Mouse (Mus musculus) lung, postnatal 0 days (tissue): ENCODE measurements at regions not wholly inside any gene's neighbourhood (a gene's known extent, or its start where the extent isn't known, plus 50 kb on each side); places are given as distances from the start of the nearest gene placed in this dataset.

ENCODE experiments used
- ATAC-seq: fragments of 200-750 bp; cut with Nextera tagmentation; 2 replicates; pipeline ENCODE4 v1.8.0; 2017; ENCODE audit warnings: moderate library complexity
- DNase-seq: peaks from one replicate; pipeline ENCODE4 v3.0.0-alpha.2; 2016; ENCODE audit warnings: low spot score
- H3K27ac ChIP-seq: fragments of 300-500 bp; sonication (generic); 2 replicates; pipeline ENCODE4 v1.5.1; 2014; ENCODE audit warnings: antibody characterized with exemption, mild to moderate bottlenecking, low read length, mixed read lengths
- H3K27me3 ChIP-seq: fragments of 300-500 bp; sonication (generic); replicated peaks from 2 replicates; pipeline ENCODE4 v1.6.1; 2014; ENCODE audit warnings: low read length, mixed read lengths; ENCODE audit not compliant: insufficient read depth
- H3K36me3 ChIP-seq: fragments of 300-500 bp; sonication (generic); 2 replicates; pipeline ENCODE4 v1.6.1; 2014; ENCODE audit warnings: low read length, mixed read lengths; ENCODE audit not compliant: insufficient read depth
- H3K4me1 ChIP-seq: fragments of 300-500 bp; sonication (generic); 2 replicates; pipeline ENCODE4 v1.6.1; 2014; ENCODE audit warnings: antibody characterized with exemption, low read depth, low read length, mixed read lengths; ENCODE audit not compliant: insufficient read depth
- H3K4me2 ChIP-seq: fragments of 300-500 bp; sonication (generic); replicated peaks from 2 replicates; pipeline ENCODE4 v1.6.1; 2014; ENCODE audit warnings: low read depth, mild to moderate bottlenecking, low read length, moderate library complexity, mixed read lengths
- H3K4me3 ChIP-seq: fragments of 300-500 bp; sonication (generic); 2 replicates; pipeline ENCODE4 v1.5.1; 2014; ENCODE audit warnings: low read depth, low read length
- H3K9ac ChIP-seq: fragments of 300-500 bp; sonication (generic); replicated peaks from 2 replicates; pipeline ENCODE4 v1.6.1; 2014; ENCODE audit warnings: low read depth, mild to moderate bottlenecking
- H3K9me3 ChIP-seq: fragments of 300-500 bp; sonication (generic); 2 replicates; pipeline ENCODE4 v1.6.1; 2016; ENCODE audit warnings: low read length, mixed read lengths
- CTCF ChIP-seq: IDR thresholded peaks from 2 replicates; pipeline ENCODE4 v1.5.1; 2016; ENCODE audit warnings: antibody characterized with exemption, mild to moderate bottlenecking
- EP300 ChIP-seq: IDR thresholded peaks from 2 replicates; pipeline ENCODE4 v1.6.1; 2016; ENCODE audit warnings: antibody characterized with exemption, mild to moderate bottlenecking, control low read depth
- WGBS: fragments of 180-500 bp; shearing (Covaris S2); extraction: QIAGEN DNeasy Blood & Tissue Kit; methylation state at CpG from one replicate; pipeline ENCODE4 v1.1.7; 2014; 5-methylcytosine and 5-hydroxymethylcytosine counted together

DNA sequence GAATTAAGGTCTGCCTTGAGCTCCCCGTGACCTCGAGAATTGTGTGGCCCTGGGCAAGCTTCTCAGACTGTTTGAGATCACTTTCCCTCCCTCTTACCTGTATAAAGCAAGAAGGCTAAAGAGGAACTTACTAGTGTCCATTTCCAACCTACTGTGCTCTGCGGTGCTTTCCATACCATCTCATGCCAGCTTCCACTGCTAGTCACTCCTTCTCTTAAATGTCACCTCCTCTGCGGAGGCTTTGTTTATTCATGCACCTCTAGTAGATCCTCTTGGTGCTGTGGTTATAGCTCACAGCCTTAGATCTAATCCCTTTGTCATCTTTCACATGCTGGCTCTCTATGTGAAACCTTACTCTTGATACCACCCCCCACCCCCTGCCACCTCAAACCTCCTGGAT lies 2310.3 kb upstream of the Lrrc6 start:
- Histone ChIP-seq H3K27me3 (no peaks in the 10 kb centered on the region), H3K9me3 (no peaks in the 10 kb centered on the region), H3K36me3 (no peaks in the 10 kb centered on the region), H3K9ac (no peak overlapping the region), H3K27ac (no peak overlapping the region), H3K4me2 (no peak overlapping the region), H3K4me1 (no peaks in the 10 kb centered on the region), H3K4me3 (no peak overlapping the region)
- TF ChIP-seq EP300, result no peak
- no peak for TF ChIP-seq CTCF
- DNase-seq (no peak), ATAC-seq (no peak)
- WGBS, result 74% methylated on average over 4 of the region's 4 CpGs

DNA sequence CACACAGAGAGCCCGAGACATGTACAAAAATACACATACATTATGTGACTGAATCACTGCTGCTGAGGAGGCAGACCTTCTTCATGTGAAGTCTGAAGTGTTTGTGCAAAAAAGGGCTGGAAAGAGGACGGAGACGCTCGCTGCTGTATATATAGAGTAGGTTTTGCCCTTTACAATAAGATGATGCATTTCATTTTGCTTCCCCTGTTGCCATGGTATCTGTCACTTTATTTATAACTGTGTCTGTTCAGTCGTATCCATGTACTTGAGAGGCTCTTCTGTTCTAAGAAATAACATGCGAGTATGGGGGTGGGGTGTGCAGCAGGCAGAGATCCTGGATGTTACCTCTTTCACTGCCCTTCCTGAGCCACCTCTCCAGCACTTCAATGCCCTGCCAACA lies 2309.9 kb upstream of the Lrrc6 start:
- H3K27me3 ChIP-seq, result no peaks in the 10 kb centered on the region
- no peaks in the 10 kb centered on the region for H3K4me1 ChIP-seq
- no peak overlapping the region for H3K9ac ChIP-seq
- H3K9me3 ChIP-seq, result no peaks in the 10 kb centered on the region
- H3K4me2 ChIP-seq, result no peak overlapping the region
- 61% methylated on average over 6 of the region's 6 CpGs for WGBS
- no peak overlapping the region for H3K27ac ChIP-seq
- TF ChIP-seq CTCF, result no peak
- TF ChIP-seq EP300, result no peak
- DNase-seq (no peak), ATAC-seq (no peak)
- H3K4me3 ChIP-seq, result no peak overlapping the region
- H3K36me3 ChIP-seq, result no peaks in the 10 kb centered on the region

DNA sequence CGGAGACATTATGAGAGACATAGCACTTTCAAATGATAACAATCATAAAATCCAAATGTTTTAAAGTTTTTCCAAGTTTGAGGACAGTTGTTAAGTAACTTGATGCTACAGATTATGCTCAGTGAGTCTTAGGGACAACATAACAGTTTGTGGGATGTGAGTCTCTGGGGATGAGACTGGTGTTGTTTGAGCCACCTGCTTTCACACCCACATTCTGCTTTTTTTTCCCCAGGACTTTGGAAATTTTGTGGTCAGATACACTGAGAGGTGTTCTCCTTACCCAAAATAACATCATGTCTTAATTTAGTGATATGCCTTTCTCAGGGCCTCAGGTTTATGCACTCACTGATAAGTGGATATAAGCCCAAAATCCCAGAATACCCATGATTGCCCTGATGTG lies 2307.5 kb upstream of the Lrrc6 start:
- no peaks in the 10 kb centered on the region for H3K9me3 ChIP-seq
- WGBS, result 82% methylated on average over 1 of the region's 1 CpGs
- H3K36me3 ChIP-seq, result no peaks in the 10 kb centered on the region
- no peaks in the 10 kb centered on the region for H3K4me1 ChIP-seq
- no peaks in the 10 kb centered on the region for H3K27me3 ChIP-seq
- no peak overlapping the region for H3K4me3 ChIP-seq
- H3K27ac ChIP-seq, result no peak overlapping the region
- H3K4me2 ChIP-seq, result no peak overlapping the region
- DNase-seq (no peak), ATAC-seq (no peak)
- TF ChIP-seq EP300 (no peak), CTCF (no peak)
- no peak overlapping the region for H3K9ac ChIP-seq

DNA sequence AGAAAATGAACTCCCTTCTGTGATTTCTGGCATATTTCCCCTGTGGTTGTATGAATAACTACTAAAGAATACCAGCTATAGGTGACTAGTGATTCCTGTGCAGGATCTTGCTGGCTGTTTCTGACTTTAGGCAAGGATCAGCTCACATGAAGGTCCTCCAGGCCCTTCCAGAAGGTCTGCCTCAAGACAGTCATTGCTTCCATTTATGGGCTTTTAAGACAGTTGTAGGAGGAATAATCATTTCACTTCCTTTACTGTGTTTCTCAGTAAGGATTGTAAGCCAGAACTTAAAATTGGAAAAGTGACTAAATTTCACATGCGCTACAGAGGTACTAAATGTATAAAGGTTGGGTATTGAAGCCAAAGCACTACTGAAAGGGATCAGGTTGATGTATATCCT lies 2303.5 kb upstream of the Lrrc6 start:
- no peaks in the 10 kb centered on the region for H3K27me3 ChIP-seq
- DNase-seq (no peak), ATAC-seq (no peak)
- H3K36me3 ChIP-seq, result no peaks in the 10 kb centered on the region
- no peak overlapping the region for H3K4me3 ChIP-seq
- no peak overlapping the region for H3K4me2 ChIP-seq
- TF ChIP-seq CTCF, result no peak
- no peak for TF ChIP-seq EP300
- no peak overlapping the region for H3K27ac ChIP-seq
- 98% methylated on average over 1 of the region's 1 CpGs for WGBS
- H3K4me1 ChIP-seq, result no peaks in the 10 kb centered on the region
- H3K9ac ChIP-seq, result no peak overlapping the region
- H3K9me3 ChIP-seq, result no peaks in the 10 kb centered on the region

DNA sequence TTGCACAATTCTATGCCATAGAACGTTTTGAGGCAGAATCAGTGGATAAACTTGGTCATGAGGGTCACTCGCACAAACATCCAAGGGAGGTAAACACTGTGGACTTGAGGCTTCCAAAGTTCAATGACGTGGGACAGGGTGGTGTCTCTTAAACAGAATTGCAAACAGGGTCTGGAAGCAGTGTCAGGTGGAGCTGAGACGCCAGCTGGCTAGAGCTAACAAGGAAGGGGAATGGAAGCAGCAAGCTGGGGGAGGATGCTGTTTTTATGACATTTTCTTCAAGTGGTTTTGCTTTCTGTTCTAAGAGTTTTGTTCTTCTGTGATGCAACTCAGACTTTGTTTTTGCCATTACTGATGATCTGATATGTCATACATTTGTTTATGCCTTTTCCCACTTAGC lies 2301.1 kb upstream of the Lrrc6 start:
- no peak for TF ChIP-seq EP300
- TF ChIP-seq CTCF, result no peak
- WGBS, result 56% methylated on average over 4 of the region's 4 CpGs
- no peak for ATAC-seq

DNA sequence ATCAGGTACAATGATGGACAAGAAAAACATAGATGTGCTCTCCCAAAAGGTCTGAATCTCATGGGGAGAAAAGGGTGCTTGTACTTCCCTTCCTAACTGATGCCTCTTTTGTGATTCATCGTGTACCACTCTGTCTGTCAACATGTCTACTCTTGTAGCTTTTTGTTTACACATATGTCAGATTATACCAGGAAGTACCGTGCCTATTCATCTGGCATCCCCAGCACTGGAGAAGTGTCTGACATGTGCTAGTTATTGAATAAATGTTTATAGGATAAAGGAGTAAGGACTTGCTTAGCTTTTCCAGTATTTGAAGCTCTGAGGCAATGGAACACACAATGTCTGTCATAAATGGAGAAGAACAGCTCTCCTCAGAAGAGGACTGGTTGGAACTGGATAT lies 2296.7 kb upstream of the Lrrc6 start:
- TF ChIP-seq EP300 (no peak), CTCF (no peak)
- ATAC-seq (no peak), DNase-seq (no peak)
- Histone ChIP-seq H3K27ac (no peak overlapping the region), H3K36me3 (no peaks in the 10 kb centered on the region), H3K4me1 (no peaks in the 10 kb centered on the region), H3K27me3 (no peaks in the 10 kb centered on the region), H3K9me3 (no peaks in the 10 kb centered on the region), H3K4me3 (no peak overlapping the region), H3K4me2 (no peak overlapping the region), H3K9ac (no peak overlapping the region)
- WGBS, result 30% methylated on average over 2 of the region's 2 CpGs

More for the DNA sequence above, 2301.1 kb upstream of the Lrrc6 start:
- DNase-seq, result no peak
- Histone ChIP-seq H3K4me3 (no peak overlapping the region), H3K9me3 (no peaks in the 10 kb centered on the region), H3K4me1 (no peaks in the 10 kb centered on the region), H3K9ac (no peak overlapping the region), H3K36me3 (no peaks in the 10 kb centered on the region), H3K27ac (no peak overlapping the region), H3K27me3 (no peaks in the 10 kb centered on the region), H3K4me2 (no peak overlapping the region)

DNA sequence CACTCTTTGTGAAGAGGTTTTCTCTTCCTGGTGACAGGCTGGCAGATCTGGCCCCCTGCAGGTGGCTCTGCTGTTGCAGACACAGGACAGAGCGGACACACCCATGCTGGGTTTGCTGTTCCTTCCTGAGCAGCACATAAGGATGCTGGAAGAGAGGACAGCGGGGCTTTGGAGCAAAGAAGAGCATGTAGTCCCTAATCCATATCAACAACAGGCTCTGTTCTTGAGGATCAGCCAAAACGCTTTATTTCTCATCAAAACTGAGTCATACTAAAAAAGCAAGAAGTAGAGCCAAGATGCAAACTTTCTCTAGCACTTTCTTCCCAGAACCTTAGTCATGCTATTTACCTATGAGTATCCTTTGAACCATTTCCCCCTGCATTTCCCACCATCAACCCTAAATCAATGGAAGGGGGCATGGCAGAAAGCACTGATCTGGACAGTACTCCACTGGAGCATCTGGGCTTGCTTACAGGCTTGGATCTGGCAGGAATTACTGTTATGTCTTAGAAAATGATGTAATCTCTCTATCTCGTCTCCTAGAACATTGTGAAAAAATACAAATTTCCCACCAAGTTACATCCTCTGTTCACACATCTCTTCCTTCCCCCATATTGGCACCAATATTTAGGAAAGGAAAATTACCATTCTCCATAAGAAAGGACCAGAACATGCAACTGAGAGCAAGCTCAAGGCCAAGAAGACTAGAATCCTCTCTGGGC lies 2294.7 kb upstream of the Lrrc6 start:
- 60% methylated on average over 4 of the region's 4 CpGs for WGBS
- no peaks in the 10 kb centered on the region for H3K4me1 ChIP-seq

More for the DNA sequence above, 2294.7 kb upstream of the Lrrc6 start:
- ATAC-seq (no peak), DNase-seq (no peak)
- H3K9ac ChIP-seq, result no peak overlapping the region
- H3K36me3 ChIP-seq, result no peaks in the 10 kb centered on the region
- H3K27me3 ChIP-seq, result no peaks in the 10 kb centered on the region
- no peaks in the 10 kb centered on the region for H3K9me3 ChIP-seq
- H3K27ac ChIP-seq, result no peak overlapping the region
- TF ChIP-seq CTCF (no peak), EP300 (no peak)
- no peak overlapping the region for H3K4me3 ChIP-seq
- H3K4me2 ChIP-seq, result no peak overlapping the region
